Mouse (Mus musculus): ENCODE data around the gene Zfp747. TPM values are rescaled to one million over a fixed set of nuclear protein-coding genes. Genes with fewer than 3 reads are reported as not detected.
"Not testable (repeated sequence)": the region's sequence is repeated elsewhere in the genome, so short reads cannot be mapped to it uniquely, and the experiment has no call there.

Gene Zfp747
- total RNA-seq, 2 experiments from 2014 or later: 6.5 to 8.1 TPM

GRCm38 (mm10) chr7:127393157-127393943 is 17.5 kb upstream of the Zfp747 start, which contains the start of gene E430018J23Rik:
Gene E430018J23Rik (minus strand): TSS chr7:127393629.
- no peak for TF ChIP-seq CTCF (IDR thresholded peaks at IDR 0.05)
- Histone ChIP-seq H3K4me3 (peak within 1 kb of the TSS; percentile 81), H3K27ac (peak within 1 kb of the TSS; percentile 97)
- peak; percentile 90 to 93 for DNase-seq (ENCODE audit: extremely low spot score in 1 of 2, low spot score in 2 of 2)
- intact Hi-C loops (cut with DNase I): loop anchor here (2.0 kb wide), 1 partner anchor 77 kb away; no protein-coding TSS in a partner anchor

- no peak overlapping the region; the same call in 1 of the 2 replicates for H3K27ac ChIP-seq
- intact Hi-C loops (cut with DNase I): loop anchor here (2.0 kb wide), 1 partner anchor 78 kb away; no protein-coding TSS in a partner anchor
Measured at GRCm38 (mm10) chr7:127392251-127392824, 16.5 kb upstream of the Zfp747 start.

GRCm38 (mm10) chr7:127391538-127391937 is 15.7 kb upstream of the Zfp747 start:
- intact Hi-C loops (cut with DNase I): no loop called here
- TF ChIP-seq CTCF (IDR thresholded peaks at IDR 0.05): no peak
- Histone ChIP-seq H3K4me3 (no peak overlapping the region), H3K27ac (no peak overlapping the region)
- DNase-seq (ENCODE audit: extremely low spot score in 1 of 2, low spot score in 2 of 2): no peak

More at GRCm38 (mm10) chr7:127392251-127392824, 16.5 kb upstream of the Zfp747 start:
- no peak for TF ChIP-seq CTCF (IDR thresholded peaks at IDR 0.05)
- DNase-seq (ENCODE audit: extremely low spot score in 1 of 2, low spot score in 2 of 2): no peak
- peak overlapping the region; percentile 81 for H3K4me3 ChIP-seq

- no peak overlapping the region for H3K27ac ChIP-seq
- no peak for DNase-seq (ENCODE audit: extremely low spot score in 1 of 2, low spot score in 2 of 2)
- H3K4me3 ChIP-seq: no peak overlapping the region
- intact Hi-C loops (cut with DNase I): no loop called here
- TF ChIP-seq CTCF (IDR thresholded peaks at IDR 0.05): no peak
Measured at GRCm38 (mm10) chr7:127390306-127390705, 14.5 kb upstream of the Zfp747 start.

- intact Hi-C loops (cut with DNase I); H3K27ac ChIP-seq; H3K4me3 ChIP-seq; DNase-seq (ENCODE audit: extremely low spot score in 1 of 2, low spot score in 2 of 2): not testable (repeated sequence)
Measured at GRCm38 (mm10) chr7:127388201-127388600, 12.4 kb upstream of the Zfp747 start.

GRCm38 (mm10) chr7:127386641-127387392 is 11.0 kb upstream of the Zfp747 start, which contains the start of gene 9130019O22Rik:
Gene 9130019O22Rik (minus strand): TSS chr7:127387166.
- H3K27ac ChIP-seq: peak within 1 kb of the TSS; percentile 55
- peak; percentile 87 to 89 for DNase-seq (ENCODE audit: extremely low spot score in 1 of 2, low spot score in 2 of 2)
- TF ChIP-seq CTCF (IDR thresholded peaks at IDR 0.05): no peak
- intact Hi-C loops (cut with DNase I): loop anchor here (1.0 kb wide), 1 partner anchor 11 kb away; the partner anchor contains the start of gene Zfp747
- peak within 1 kb of the TSS; percentile 64 for H3K4me3 ChIP-seq

GRCm38 (mm10) chr7:127385560-127385959 is 9.7 kb upstream of the Zfp747 start:
- H3K4me3 ChIP-seq; intact Hi-C loops (cut with DNase I); DNase-seq (ENCODE audit: extremely low spot score in 1 of 2, low spot score in 2 of 2); H3K27ac ChIP-seq: not testable (repeated sequence)

GRCm38 (mm10) chr7:127378310-127378921 is 2.6 kb upstream of the Zfp747 start:
- TF ChIP-seq CTCF (IDR thresholded peaks at IDR 0.05): no peak
- DNase-seq (ENCODE audit: extremely low spot score in 1 of 2, low spot score in 2 of 2): no peak
- Histone ChIP-seq H3K27ac (no peak overlapping the region), H3K4me3 (no peak overlapping the region)
- intact Hi-C loops (cut with DNase I): loop anchor here (5.0 kb wide), 1 partner anchor 129 kb away; no protein-coding TSS in a partner anchor

GRCm38 (mm10) chr7:127371870-127372269 is 4.0 kb downstream of the Zfp747 start:
- DNase-seq (ENCODE audit: extremely low spot score in 1 of 2, low spot score in 2 of 2); H3K27ac ChIP-seq; H3K4me3 ChIP-seq; intact Hi-C loops (cut with DNase I): not testable (repeated sequence)
- TF ChIP-seq CTCF (IDR thresholded peaks at IDR 0.05): peak; percentile 5

- Histone ChIP-seq H3K4me3 (no peak overlapping the region), H3K27ac (no peak overlapping the region)
- no peak for DNase-seq (ENCODE audit: extremely low spot score in 1 of 2, low spot score in 2 of 2)
- intact Hi-C loops (cut with DNase I): no loop called here
- no peak for TF ChIP-seq CTCF (IDR thresholded peaks at IDR 0.05)
Measured at GRCm38 (mm10) chr7:127371213-127371612, 4.6 kb downstream of the Zfp747 start.

GRCm38 (mm10) chr7:127366249-127366648 is 9.6 kb downstream of the Zfp747 start:
- Histone ChIP-seq H3K4me3 (no peak overlapping the region), H3K27ac (no peak overlapping the region)
- no peak for TF ChIP-seq CTCF (IDR thresholded peaks at IDR 0.05)
- no peak for DNase-seq (ENCODE audit: extremely low spot score in 1 of 2, low spot score in 2 of 2)
- intact Hi-C loops (cut with DNase I): no loop called here
